Mouse (Mus musculus) myocyte (in vitro differentiated cells): ENCODE data around the gene Dscaml1. TPM values are rescaled to one million over a fixed set of nuclear protein-coding genes. Genes with fewer than 3 reads are reported as not detected.

ENCODE experiments used
- H3K27me3 ChIP-seq: one replicate; pipeline ENCODE4 v1.6.1; 2011; ENCODE audit not compliant: control insufficient read depth, insufficient read depth, insufficient read length
- H3K36me3 ChIP-seq: one replicate; pipeline ENCODE4 v1.6.1; 2011; ENCODE audit not compliant: control insufficient read depth, insufficient read depth
- H3K4me2 ChIP-seq: one replicate; pipeline ENCODE4 v1.6.1; 2011; ENCODE audit warnings: low read depth, control low read depth
- H3K4me3 ChIP-seq: one replicate; pipeline ENCODE4 v1.5.1; 2011; ENCODE audit warnings: mild to moderate bottlenecking, control low read depth, moderate library complexity
- H3K79me2 ChIP-seq: one replicate; pipeline ENCODE4 v1.6.1; 2011; ENCODE audit not compliant: control insufficient read depth, insufficient read depth
- H3ac ChIP-seq: one replicate; pipeline ENCODE4 v1.6.1; 2011; ENCODE audit not compliant: control insufficient read depth, insufficient read length
- CEBPB ChIP-seq: IDR thresholded peaks from 2 replicates; pipeline ENCODE4 v1.6.1; 2011; ENCODE audit warnings: mild to moderate bottlenecking, moderate library complexity; ENCODE audit not compliant: poor library complexity, insufficient read depth, severe bottlenecking
- E2F4 ChIP-seq: IDR thresholded peaks from one replicate; pipeline ENCODE4 v1.6.1; 2011; ENCODE audit warnings: mild to moderate bottlenecking, control low read depth, moderate library complexity; ENCODE audit not compliant: insufficient read depth
- MAX ChIP-seq: IDR thresholded peaks from one replicate; pipeline ENCODE4 v1.6.1; 2011; ENCODE audit warnings: low read depth, mild to moderate bottlenecking, control low read depth
- MYOD1 ChIP-seq, 3 experiments: IDR thresholded peaks; one replicate each; pipeline ENCODE4 v1.6.1; 2011; ENCODE audit warnings: control low read depth in 2 of 3, low read depth in 2 of 3, mild to moderate bottlenecking in 2 of 3, moderate library complexity in 1 of 3; ENCODE audit not compliant: insufficient read length in 2 of 3, control insufficient read depth in 1 of 3
- MYOG ChIP-seq, 3 experiments: IDR thresholded peaks; one replicate each; pipeline ENCODE4 v1.6.1; 2011; ENCODE audit warnings: control low read depth in 2 of 3, low read depth in 2 of 3, mild to moderate bottlenecking in 2 of 3; ENCODE audit not compliant: insufficient read length in 2 of 3, control insufficient read depth in 1 of 3, insufficient read depth in 1 of 3
- POLR2A ChIP-seq: IDR thresholded peaks from one replicate; pipeline ENCODE4 v1.6.1; 2011; ENCODE audit warnings: low read depth, mild to moderate bottlenecking, control low read depth, moderate library complexity; ENCODE audit not compliant: insufficient read length
- POLR2AphosphoS2 ChIP-seq: IDR thresholded peaks from one replicate; pipeline ENCODE4 v1.6.1; 2011; ENCODE audit warnings: low read depth, control low read depth; ENCODE audit not compliant: insufficient read length
- REST ChIP-seq: IDR thresholded peaks from one replicate; pipeline ENCODE4 v1.6.1; 2011; ENCODE audit warnings: mild to moderate bottlenecking, control low read depth, moderate library complexity; ENCODE audit not compliant: insufficient read depth, insufficient read length
- SRF ChIP-seq: IDR thresholded peaks from one replicate; pipeline ENCODE4 v1.6.1; 2011; ENCODE audit warnings: low read depth; ENCODE audit not compliant: control insufficient read depth, insufficient read length
- TCF12 ChIP-seq: IDR thresholded peaks from one replicate; pipeline ENCODE4 v1.6.1; 2011; ENCODE audit warnings: mild to moderate bottlenecking, control low read depth; ENCODE audit not compliant: poor library complexity, insufficient read depth, severe bottlenecking
- TCF3 ChIP-seq: IDR thresholded peaks from one replicate; pipeline ENCODE4 v1.6.1; 2011; ENCODE audit warnings: low read depth, control low read depth; ENCODE audit not compliant: insufficient read length
- USF1 ChIP-seq: IDR thresholded peaks from one replicate; pipeline ENCODE4 v1.6.1; 2011; ENCODE audit warnings: low read depth, mild to moderate bottlenecking, control low read depth, moderate library complexity
- polyA plus RNA-seq: library from polyadenylated mRNA; unstranded; fragments of >200 nt; fragmentation: generic; extraction: Trizol; gene quantifications from one replicate; pipeline ENCODE4 v1.2.1, GENCODE M21; 2012; ENCODE audit warnings: missing spikeins

Dscaml1 gene
- polyA plus RNA-seq, 1 experiment = not detected

DNA sequence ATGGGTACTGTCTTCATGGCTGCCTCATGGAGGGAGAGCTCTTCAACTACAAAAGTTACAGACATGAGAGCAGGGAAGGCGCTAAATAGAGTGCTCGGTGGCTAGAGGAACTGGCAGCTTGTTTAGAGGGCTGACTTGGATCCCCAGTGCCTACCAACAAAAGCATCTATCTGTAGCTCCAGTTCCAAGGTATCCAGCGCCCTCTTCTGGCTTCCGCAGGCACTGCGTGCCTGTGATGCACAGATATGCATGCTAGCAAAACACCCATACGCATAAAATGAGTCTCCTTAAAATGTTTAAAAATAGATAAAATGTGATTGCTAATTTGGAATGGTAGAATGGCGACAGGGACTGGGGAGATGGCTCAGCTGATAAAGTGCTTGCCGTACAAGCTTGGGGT is 5.2 kb upstream of the Dscaml1 start:
- Histone ChIP-seq H3K36me3 (no peaks in the 10 kb centered on the region), H3K27me3 (peaks cover 9% of the 10 kb centered on the region), H3ac (no peak overlapping the region), H3K4me2 (no peak overlapping the region), H3K79me2 (no peaks in the 10 kb centered on the region), H3K4me3 (no peak overlapping the region)
- TF ChIP-seq TCF3 (no peak), MAX (no peak), POLR2A (no peak), USF1 (no peak), SRF (no peak), CEBPB (no peak), POLR2AphosphoS2 (no peak)

- Histone ChIP-seq H3ac (no peak overlapping the region), H3K79me2 (no peaks in the 10 kb centered on the region), H3K27me3 (peaks cover 13% of the 10 kb centered on the region), H3K36me3 (no peaks in the 10 kb centered on the region), H3K4me3 (no peak overlapping the region), H3K4me2 (no peak overlapping the region)
- TF ChIP-seq TCF12 (no peak), CEBPB (no peak), MAX (no peak), POLR2A (no peak), E2F4 (no peak)
Measured at GRCm38 (mm10) chr9:45422761-45423298, 3.6 kb upstream of the Dscaml1 start.

DNA sequence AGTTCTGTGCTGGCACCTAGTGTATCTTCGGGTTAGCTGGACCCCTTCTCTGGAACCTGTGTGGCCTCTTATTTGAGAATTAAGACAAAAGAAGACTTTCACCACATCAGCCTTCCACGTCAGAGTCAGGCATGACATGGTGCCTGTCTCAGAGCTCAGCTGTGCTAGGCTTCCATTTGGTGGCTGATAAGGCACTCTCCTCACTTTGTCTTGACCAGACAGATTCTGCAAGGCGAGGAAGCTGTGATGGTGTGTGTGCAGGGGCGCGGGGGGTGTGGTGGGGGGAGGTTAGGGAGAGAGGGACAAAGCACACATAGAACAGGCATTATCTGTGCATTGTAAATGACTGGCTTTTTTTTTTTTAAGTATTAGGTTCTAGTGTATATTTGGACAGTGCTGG is 3.0 kb downstream of the Dscaml1 start:
- H3K79me2 ChIP-seq = no peaks in the 10 kb centered on the region
- peaks cover 49% of the 10 kb centered on the region for H3K27me3 ChIP-seq
- TF ChIP-seq MYOG (IDR thresholded peaks at IDR 0.05; ENCODE audit: control insufficient read depth in 1 of 3, insufficient read depth in 1 of 3, insufficient read length in 2 of 3, low read depth in 2 of 3) (no peak), USF1 (no peak), CEBPB (no peak), MYOD1 (IDR thresholded peaks at IDR 0.05; ENCODE audit: control insufficient read depth in 1 of 3, insufficient read length in 2 of 3, low read depth in 2 of 3) (no peak), POLR2AphosphoS2 (no peak), MAX (no peak)
- H3K4me2 ChIP-seq = no peak overlapping the region
- no peak overlapping the region for H3ac ChIP-seq
- no peaks in the 10 kb centered on the region for H3K36me3 ChIP-seq
- H3K4me3 ChIP-seq = no peak overlapping the region

DNA sequence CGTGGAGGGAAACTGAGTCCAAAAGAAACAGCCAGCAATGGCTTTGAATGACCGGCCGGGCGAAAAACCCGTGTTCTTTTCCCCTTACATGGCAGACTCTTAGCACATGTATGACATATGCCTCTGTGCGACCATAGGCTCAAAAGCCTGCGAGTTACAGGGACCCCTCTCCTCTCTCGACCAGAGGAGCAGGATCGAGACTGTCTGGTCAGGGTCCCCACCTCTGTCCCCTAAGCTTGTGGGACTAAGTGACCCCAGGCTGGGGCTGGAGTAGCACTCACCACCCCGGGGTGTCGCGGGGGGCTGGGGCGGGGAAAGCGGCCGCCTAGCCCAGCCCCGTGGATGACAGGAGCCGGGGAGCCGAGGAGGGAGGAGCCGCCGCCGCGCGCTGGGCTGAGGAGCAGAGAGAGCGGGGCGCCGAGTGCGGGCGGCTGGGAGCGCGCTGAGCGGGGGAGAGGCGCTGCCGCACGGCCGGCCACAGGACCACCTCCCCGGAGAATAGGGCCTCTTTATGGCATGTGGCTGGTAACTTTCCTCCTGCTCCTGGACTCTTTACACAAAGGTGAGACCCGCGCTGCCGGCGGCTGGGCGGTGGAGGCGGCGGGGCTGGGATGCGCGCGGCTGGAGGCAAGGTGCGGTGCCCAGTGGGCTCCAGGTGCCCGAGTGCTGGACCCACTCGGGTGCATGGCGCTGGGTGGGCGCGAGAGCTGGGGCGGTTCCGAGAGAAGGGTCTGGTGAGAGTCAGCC is 3.7 kb downstream of the Dscaml1 start:
- no peak overlapping the region for H3K4me2 ChIP-seq
- no peaks in the 10 kb centered on the region for H3K36me3 ChIP-seq
- H3ac ChIP-seq = no peak overlapping the region
- H3K79me2 ChIP-seq = no peaks in the 10 kb centered on the region
- no peak for TF ChIP-seq E2F4
- no peak for TF ChIP-seq USF1
- TF ChIP-seq POLR2A = no peak
- TF ChIP-seq TCF12 = no peak
- no peak for TF ChIP-seq MYOG (IDR thresholded peaks at IDR 0.05; ENCODE audit: control insufficient read depth in 1 of 3, insufficient read depth in 1 of 3, insufficient read length in 2 of 3, low read depth in 2 of 3)
- no peak for TF ChIP-seq REST
- no peak for TF ChIP-seq MAX
- TF ChIP-seq MYOD1 (IDR thresholded peaks at IDR 0.05; ENCODE audit: control insufficient read depth in 1 of 3, insufficient read length in 2 of 3, low read depth in 2 of 3) = no peak
- no peak for TF ChIP-seq CEBPB
- H3K27me3 ChIP-seq = peaks cover 54% of the 10 kb centered on the region
- H3K4me3 ChIP-seq = no peak overlapping the region

- no peaks in the 10 kb centered on the region for H3K36me3 ChIP-seq
- no peak for TF ChIP-seq POLR2A
- no peak for TF ChIP-seq E2F4
- no peak for TF ChIP-seq POLR2AphosphoS2
- TF ChIP-seq TCF3 = no peak
- no peak for TF ChIP-seq SRF
- TF ChIP-seq MAX = no peak
- no peak for TF ChIP-seq TCF12
- TF ChIP-seq MYOD1 (IDR thresholded peaks at IDR 0.05; ENCODE audit: control insufficient read depth in 1 of 3, insufficient read length in 2 of 3, low read depth in 2 of 3) = no peak
- no peak for TF ChIP-seq MYOG (IDR thresholded peaks at IDR 0.05; ENCODE audit: control insufficient read depth in 1 of 3, insufficient read depth in 1 of 3, insufficient read length in 2 of 3, low read depth in 2 of 3)
- no peak for TF ChIP-seq CEBPB
- TF ChIP-seq REST = no peak
- TF ChIP-seq USF1 = no peak
- H3K27me3 ChIP-seq = peaks cover 54% of the 10 kb centered on the region
- H3K79me2 ChIP-seq = no peaks in the 10 kb centered on the region
- H3K4me3 ChIP-seq = no peak overlapping the region
- no peak overlapping the region for H3ac ChIP-seq
- H3K4me2 ChIP-seq = no peak overlapping the region
Measured at GRCm38 (mm10) chr9:45430698-45430959, 4.2 kb downstream of the Dscaml1 start.

GRCm38 (mm10) chr9:45431150-45431549 is 4.7 kb downstream of the Dscaml1 start:
- H3K27me3 ChIP-seq = peaks cover 52% of the 10 kb centered on the region
- no peak for TF ChIP-seq SRF
- TF ChIP-seq CEBPB = no peak
- no peak for TF ChIP-seq REST
- TF ChIP-seq USF1 = no peak
- TF ChIP-seq MYOG (IDR thresholded peaks at IDR 0.05; ENCODE audit: control insufficient read depth in 1 of 3, insufficient read depth in 1 of 3, insufficient read length in 2 of 3, low read depth in 2 of 3) = no peak
- no peak for TF ChIP-seq POLR2AphosphoS2
- TF ChIP-seq MYOD1 (IDR thresholded peaks at IDR 0.05; ENCODE audit: control insufficient read depth in 1 of 3, insufficient read length in 2 of 3, low read depth in 2 of 3) = no peak
- no peak for TF ChIP-seq TCF12
- no peak for TF ChIP-seq POLR2A
- TF ChIP-seq MAX = no peak
- no peak for TF ChIP-seq TCF3
- no peak for TF ChIP-seq E2F4

More at GRCm38 (mm10) chr9:45431150-45431549, 4.7 kb downstream of the Dscaml1 start:
- no peak overlapping the region for H3K4me3 ChIP-seq
- no peak overlapping the region for H3K4me2 ChIP-seq
- H3K79me2 ChIP-seq = no peaks in the 10 kb centered on the region
- H3K36me3 ChIP-seq = no peaks in the 10 kb centered on the region
- H3ac ChIP-seq = no peak overlapping the region
